Mouse (Mus musculus) limb, embryonic 12.5 days (tissue): ENCODE measurements at regions not wholly inside any gene's neighbourhood (a gene's known extent, or its start where the extent isn't known, plus 50 kb on each side); places are given as distances from the start of the nearest gene placed in this dataset.
A peak's percentile ranks its signal among the peaks of the same experiment; 100 is the strongest.

Experiments
- ATAC-seq: fragments of 200-750 bp; cut with Nextera tagmentation; 2 replicates; pipeline ENCODE4 v1.8.0; 2017; ENCODE audit warnings: low read depth, moderate TSS enrichment; ENCODE audit not compliant: insufficient number of reproducible peaks, insufficient read depth, low FRiP score, low TSS enrichment
- H3K27ac ChIP-seq: fragments of 300-500 bp; sonication (generic); 2 replicates; pipeline ENCODE4 v1.5.1; 2016; ENCODE audit warnings: mild to moderate bottlenecking, moderate library complexity
- H3K27me3 ChIP-seq: fragments of 300-500 bp; sonication (generic); 2 replicates; pipeline ENCODE4 v1.6.1; 2016; ENCODE audit warnings: mild to moderate bottlenecking, moderate library complexity
- H3K36me3 ChIP-seq: fragments of 300-500 bp; sonication (generic); 2 replicates; pipeline ENCODE4 v1.6.1; 2016; ENCODE audit warnings: mild to moderate bottlenecking, moderate library complexity
- H3K4me1 ChIP-seq: fragments of 300-500 bp; sonication (generic); replicated peaks from 2 replicates; pipeline ENCODE4 v1.6.1; 2016
- H3K4me2 ChIP-seq: fragments of 300-500 bp; sonication (generic); 2 replicates; pipeline ENCODE4 v1.6.1; 2016; ENCODE audit warnings: mild to moderate bottlenecking, moderate library complexity
- H3K4me3 ChIP-seq: fragments of 300-500 bp; sonication (generic); replicated peaks from 2 replicates; pipeline ENCODE4 v1.5.1; 2016; ENCODE audit warnings: mild to moderate bottlenecking
- H3K9ac ChIP-seq: fragments of 300-500 bp; sonication (generic); replicated peaks from 2 replicates; pipeline ENCODE4 v1.6.1; 2016; ENCODE audit warnings: mild to moderate bottlenecking, moderate library complexity
- H3K9me3 ChIP-seq: fragments of 300-500 bp; sonication (generic); 2 replicates; pipeline ENCODE4 v1.6.1; 2016; ENCODE audit warnings: mild to moderate bottlenecking, moderate library complexity
- WGBS: fragments of 180-500 bp; shearing (Covaris S2); methylation state at CpG from one replicate; pipeline ENCODE4 v1.1.7; 2016; 5-methylcytosine and 5-hydroxymethylcytosine counted together

- no peak overlapping the region for H3K9ac ChIP-seq
- no peak for ATAC-seq
- H3K27me3 ChIP-seq: no peaks in the 10 kb centered on the region
- H3K4me1 ChIP-seq: no peaks in the 10 kb centered on the region
- WGBS: 83% methylated on average over 8 of the region's 8 CpGs
- no peaks in the 10 kb centered on the region for H3K36me3 ChIP-seq
- no peak overlapping the region for H3K4me2 ChIP-seq
- peaks cover 12% of the 10 kb centered on the region for H3K9me3 ChIP-seq
- H3K27ac ChIP-seq: no peak overlapping the region
- H3K4me3 ChIP-seq: no peak overlapping the region
These were observed 91.5 kb upstream of the Rpl38 start for GRCm38 (mm10) chr11:114576803-114577202.

- H3K4me1 ChIP-seq: peaks cover 25% of the 10 kb centered on the region
- peaks cover 11% of the 10 kb centered on the region for H3K9me3 ChIP-seq
- no peaks in the 10 kb centered on the region for H3K36me3 ChIP-seq
- no peak overlapping the region for H3K9ac ChIP-seq
- H3K27me3 ChIP-seq: peaks cover 13% of the 10 kb centered on the region; the same call in 1 of the 2 replicates
- H3K4me2 ChIP-seq: no peak overlapping the region
- 31% methylated on average over 20 of the region's 20 CpGs for WGBS
- H3K27ac ChIP-seq: no peak overlapping the region
- no peak for ATAC-seq
- H3K4me3 ChIP-seq: no peak overlapping the region
These were observed 97.0 kb upstream of the Rpl38 start for GRCm38 (mm10) chr11:114571144-114571869.

GRCm38 (mm10) chr11:114570076-114570475 lies 98.2 kb upstream of the Rpl38 start:
- Histone ChIP-seq H3K27me3 (peaks cover 13% of the 10 kb centered on the region; the same call in 1 of the 2 replicates), H3K4me3 (no peak overlapping the region), H3K27ac (no peak overlapping the region), H3K4me2 (no peak overlapping the region), H3K36me3 (no peaks in the 10 kb centered on the region), H3K9me3 (peaks cover 5% of the 10 kb centered on the region), H3K9ac (no peak overlapping the region), H3K4me1 (peaks cover 25% of the 10 kb centered on the region)
- ATAC-seq: no peak
- 94% methylated on average over 5 of the region's 5 CpGs for WGBS

- peaks cover 25% of the 10 kb centered on the region for H3K4me1 ChIP-seq
- H3K27ac ChIP-seq: peak overlapping the region; percentile 54; the same call in 1 of the 2 replicates
- H3K9ac ChIP-seq: no peak overlapping the region
- no peak overlapping the region for H3K4me3 ChIP-seq
- WGBS: 5% methylated on average over 21 of the region's 21 CpGs
- H3K27me3 ChIP-seq: peaks cover 13% of the 10 kb centered on the region; the same call in 1 of the 2 replicates
- peaks cover 12% of the 10 kb centered on the region for H3K9me3 ChIP-seq
- H3K36me3 ChIP-seq: no peaks in the 10 kb centered on the region
- peak overlapping the region; percentile 47 for H3K4me2 ChIP-seq
- 0 out of 2 replicates have a peak, but pooled peaks have one; percentile 46 for ATAC-seq
These were observed 100.2 kb upstream of the Rpl38 start for GRCm38 (mm10) chr11:114567814-114568800.

GRCm38 (mm10) chr11:114567045-114567780 lies 101.1 kb upstream of the Rpl38 start:
- Histone ChIP-seq H3K36me3 (no peaks in the 10 kb centered on the region), H3K9ac (no peak overlapping the region), H3K4me1 (peaks cover 25% of the 10 kb centered on the region), H3K27me3 (peaks cover 18% of the 10 kb centered on the region; the same call in 1 of the 2 replicates), H3K4me3 (peak overlapping the region; percentile 13; the same call in 1 of the 2 replicates), H3K9me3 (peaks cover 12% of the 10 kb centered on the region), H3K27ac (no peak overlapping the region), H3K4me2 (peak overlapping the region; percentile 47)
- no peak for ATAC-seq
- WGBS: 2% methylated on average over 20 of the region's 20 CpGs

GRCm38 (mm10) chr11:114564949-114565348 lies 103.4 kb upstream of the Rpl38 start:
- WGBS: 88% methylated on average over 2 of the region's 2 CpGs
- Histone ChIP-seq H3K27me3 (peaks cover 27% of the 10 kb centered on the region), H3K4me3 (no peak overlapping the region)

GRCm38 (mm10) chr11:114563172-114563571 lies 105.2 kb upstream of the Rpl38 start:
- Histone ChIP-seq H3K4me3 (no peak overlapping the region), H3K9me3 (peaks cover 12% of the 10 kb centered on the region), H3K4me1 (peaks cover 22% of the 10 kb centered on the region), H3K4me2 (no peak overlapping the region), H3K36me3 (no peaks in the 10 kb centered on the region), H3K27me3 (peaks cover 27% of the 10 kb centered on the region), H3K9ac (no peak overlapping the region), H3K27ac (no peak overlapping the region)
- ATAC-seq: no peak
- WGBS: 82% methylated on average over 9 of the region's 9 CpGs

More at GRCm38 (mm10) chr11:114564949-114565348, 103.4 kb upstream of the Rpl38 start:
- H3K9me3 ChIP-seq: peaks cover 12% of the 10 kb centered on the region
- no peaks in the 10 kb centered on the region for H3K36me3 ChIP-seq
- H3K9ac ChIP-seq: no peak overlapping the region
- ATAC-seq: no peak
- peaks cover 20% of the 10 kb centered on the region for H3K4me1 ChIP-seq
- no peak overlapping the region for H3K4me2 ChIP-seq
- no peak overlapping the region for H3K27ac ChIP-seq

GRCm38 (mm10) chr11:114554576-114554975 lies 113.7 kb upstream of the Rpl38 start:
- ATAC-seq: no peak
- H3K9me3 ChIP-seq: no peaks in the 10 kb centered on the region
- H3K27ac ChIP-seq: no peak overlapping the region
- H3K4me2 ChIP-seq: no peak overlapping the region
- H3K27me3 ChIP-seq: no peaks in the 10 kb centered on the region
- no peak overlapping the region for H3K9ac ChIP-seq
- no peaks in the 10 kb centered on the region for H3K36me3 ChIP-seq
- no peak overlapping the region for H3K4me3 ChIP-seq
- peaks cover 15% of the 10 kb centered on the region for H3K4me1 ChIP-seq
- 57% methylated on average over 5 of the region's 5 CpGs for WGBS

GRCm38 (mm10) chr11:114553992-114554391 lies 114.3 kb upstream of the Rpl38 start:
- Histone ChIP-seq H3K9ac (no peak overlapping the region), H3K27ac (0 out of 2 replicates have a peak overlapping the region, but pooled peaks have one; percentile 4), H3K4me2 (no peak overlapping the region), H3K36me3 (no peaks in the 10 kb centered on the region), H3K4me1 (peaks cover 14% of the 10 kb centered on the region), H3K4me3 (no peak overlapping the region), H3K27me3 (no peaks in the 10 kb centered on the region; the same call in 1 of the 2 replicates), H3K9me3 (no peaks in the 10 kb centered on the region)
- ATAC-seq: no peak
- WGBS: 34% methylated on average over 13 of the region's 13 CpGs

- no peak overlapping the region for H3K4me2 ChIP-seq
- H3K27ac ChIP-seq: no peak overlapping the region
- 90% methylated on average over 7 of the region's 7 CpGs for WGBS
- H3K4me3 ChIP-seq: no peak overlapping the region
- H3K36me3 ChIP-seq: no peaks in the 10 kb centered on the region
- ATAC-seq: no peak
- no peaks in the 10 kb centered on the region for H3K9me3 ChIP-seq
- no peaks in the 10 kb centered on the region; the same call in 1 of the 2 replicates for H3K27me3 ChIP-seq
- no peak overlapping the region for H3K9ac ChIP-seq
- peaks cover 14% of the 10 kb centered on the region for H3K4me1 ChIP-seq
These were observed 116.1 kb upstream of the Rpl38 start for GRCm38 (mm10) chr11:114552176-114552575.
